Mouse (Mus musculus) thymus, adult 2 months (tissue): ENCODE measurements at regions not wholly inside any gene's neighbourhood (a gene's known extent, or its start where the extent isn't known, plus 50 kb on each side); places are given as distances from the start of the nearest gene placed in this dataset.

Experiments used
- CTCF ChIP-seq: fragments of 200-500 bp; IDR thresholded peaks from 2 replicates; pipeline ENCODE4 v1.5.1; 2012; ENCODE audit warnings: mild to moderate bottlenecking, control low read depth, low read length, moderate library complexity, borderline replicate concordance; ENCODE audit not compliant: control insufficient read depth, poor library complexity, insufficient read depth; ENCODE audit errors: extremely low read depth
- POLR2A ChIP-seq: fragments of 200-500 bp; IDR thresholded peaks from 2 replicates; pipeline ENCODE4 v1.6.1; 2012; ENCODE audit warnings: mild to moderate bottlenecking, low read length, control low read depth, moderate library complexity; ENCODE audit not compliant: control insufficient read depth, poor library complexity, insufficient read depth; ENCODE audit errors: extremely low read depth

GRCm38 (mm10) chr2:159019921-159020534 lies 225.4 kb downstream of the Dhx35 start:
- TF ChIP-seq CTCF (no peak), POLR2A (no peak)
